Mouse (Mus musculus): ENCODE data around the gene Il13ra1. TPM values are rescaled to one million over a fixed set of nuclear protein-coding genes. Genes with fewer than 3 reads are reported as not detected.

Il13ra1 gene
- polyA plus RNA-seq, 1 experiment, result 0.40 TPM

DNA sequence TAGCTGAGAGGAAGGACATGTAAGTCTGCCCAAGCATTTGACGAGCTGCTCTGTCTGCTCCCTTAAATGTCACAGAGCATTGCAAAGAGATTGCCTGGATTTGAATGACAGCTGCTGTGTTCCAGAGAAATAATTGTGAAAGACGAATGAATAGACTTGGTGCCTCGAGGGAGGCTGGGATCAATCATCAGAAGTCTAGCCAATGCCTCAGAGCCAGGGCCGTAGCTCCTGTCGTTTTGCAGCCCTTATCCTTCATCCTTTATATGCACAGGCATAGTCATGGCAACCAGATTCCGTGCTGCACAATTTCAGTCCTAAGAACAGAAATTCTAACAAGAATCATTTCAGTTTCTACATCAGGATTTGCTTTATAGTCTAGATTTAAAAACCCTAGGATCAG, 74.5 kb downstream of the Il13ra1 start:
- H3K9me3 ChIP-seq, result no peaks in the 10 kb centered on the region
- no peaks in the 10 kb centered on the region for H3K4me1 ChIP-seq
- H3K36me3 ChIP-seq (replicated peaks; ENCODE audit: low read length), result no peaks in the 10 kb centered on the region
- no peak overlapping the region for H3K4me3 ChIP-seq (replicated peaks)
- H3K27me3 ChIP-seq (replicated peaks), result peaks cover 5% of the 10 kb centered on the region
- TF ChIP-seq FLI1 (IDR thresholded peaks at IDR 0.05; ENCODE audit: low read length), result no peak
- TF ChIP-seq GATA1 (IDR thresholded peaks at IDR 0.05; ENCODE audit: borderline replicate concordance, low read length), result no peak

GRCm38 (mm10) chrX:36193951-36194350, 82.0 kb downstream of the Il13ra1 start:
- no peaks in the 10 kb centered on the region for H3K9me3 ChIP-seq
- no peak overlapping the region for H3K4me3 ChIP-seq (replicated peaks)
- H3K4me1 ChIP-seq, result no peaks in the 10 kb centered on the region
- TF ChIP-seq FLI1 (IDR thresholded peaks at IDR 0.05; ENCODE audit: low read length) (no peak), GATA1 (IDR thresholded peaks at IDR 0.05; ENCODE audit: borderline replicate concordance, low read length) (no peak)
- peaks cover 32% of the 10 kb centered on the region for H3K27me3 ChIP-seq (replicated peaks)
- no peaks in the 10 kb centered on the region for H3K36me3 ChIP-seq (replicated peaks; ENCODE audit: low read length)

GRCm38 (mm10) chrX:36195736-36196525, 84.0 kb downstream of the Il13ra1 start, which contains the start of gene Zcchc12:
Zcchc12 (plus strand) TSS chrX:36195904.
- TF ChIP-seq FLI1 (IDR thresholded peaks at IDR 0.05; ENCODE audit: low read length), result no peak
- no peak for TF ChIP-seq GATA1 (IDR thresholded peaks at IDR 0.05; ENCODE audit: borderline replicate concordance, low read length)
- Histone ChIP-seq H3K9me3 (no peaks in the 10 kb centered on the region), H3K27me3 (replicated peaks) (peaks cover 37% of the 10 kb centered on the region), H3K4me3 (replicated peaks) (no peak within 1 kb of the TSS), H3K36me3 (replicated peaks; ENCODE audit: low read length) (no peaks in the 10 kb centered on the region), H3K4me1 (no peaks in the 10 kb centered on the region)

GRCm38 (mm10) chrX:36209554-36209953, 97.6 kb downstream of the Il13ra1 start:
- Histone ChIP-seq H3K27me3 (replicated peaks) (peaks cover 12% of the 10 kb centered on the region), H3K9me3 (0 out of 2 replicates have a peak, but pooled peaks cover 5% of the 10 kb centered on the region), H3K4me3 (replicated peaks) (no peak overlapping the region), H3K36me3 (replicated peaks; ENCODE audit: low read length) (no peaks in the 10 kb centered on the region), H3K4me1 (no peaks in the 10 kb centered on the region)
- TF ChIP-seq FLI1 (IDR thresholded peaks at IDR 0.05; ENCODE audit: low read length), result no peak

GRCm38 (mm10) chrX:36211216-36211615, 99.3 kb downstream of the Il13ra1 start:
- Histone ChIP-seq H3K27me3 (replicated peaks) (peaks cover 12% of the 10 kb centered on the region), H3K4me1 (no peaks in the 10 kb centered on the region), H3K9me3 (0 out of 2 replicates have a peak, but pooled peaks cover 5% of the 10 kb centered on the region), H3K36me3 (replicated peaks; ENCODE audit: low read length) (no peaks in the 10 kb centered on the region), H3K4me3 (replicated peaks) (no peak overlapping the region)
- no peak for TF ChIP-seq FLI1 (IDR thresholded peaks at IDR 0.05; ENCODE audit: low read length)
- no peak for TF ChIP-seq GATA1 (IDR thresholded peaks at IDR 0.05; ENCODE audit: borderline replicate concordance, low read length)

Other genes with a start within 250 kb of the Il13ra1 start
- gene Dock11, start 223.3 kb upstream of the Il13ra1 start, polyA plus RNA-seq (2012; ENCODE audit: insufficient read depth, low replicate concordance), result 0.46 TPM in 1 of 2 replicates, not detected in the other
- gene Zcchc12, start 83.8 kb downstream of the Il13ra1 start, polyA plus RNA-seq (2012; ENCODE audit: insufficient read depth, low replicate concordance), result not detected in 2 replicates
- gene Lonrf3, start 216.2 kb downstream of the Il13ra1 start, polyA plus RNA-seq (2012; ENCODE audit: insufficient read depth, low replicate concordance), result 1.1 TPM in 1 of 2 replicates, not detected in the other

Measured in megakaryocyte, embryonic 14.5 days (primary cell).